Mouse (Mus musculus) limb, embryonic 13.5 days (tissue): ENCODE data around the gene Sox4. TPM values are rescaled to one million over a fixed set of nuclear protein-coding genes. Genes with fewer than 3 reads are reported as not detected.

Experiments used
- ATAC-seq: fragments of 200-750 bp; cut with Nextera tagmentation; 2 replicates; pipeline ENCODE4 v1.8.0; 2017; ENCODE audit warnings: low read depth, moderate number of reproducible peaks, moderate TSS enrichment; ENCODE audit not compliant: low FRiP score
- H3K27ac ChIP-seq: fragments of 300-500 bp; sonication (generic); 2 replicates; pipeline ENCODE4 v1.5.1; 2015; ENCODE audit warnings: inconsistent platforms, mild to moderate bottlenecking, moderate library complexity
- H3K27me3 ChIP-seq: fragments of 300-500 bp; sonication (generic); 2 replicates; pipeline ENCODE4 v1.6.1; 2015; ENCODE audit warnings: mild to moderate bottlenecking, inconsistent platforms
- H3K36me3 ChIP-seq: fragments of 300-500 bp; sonication (generic); 2 replicates; pipeline ENCODE4 v1.6.1; 2015; ENCODE audit warnings: inconsistent platforms, mild to moderate bottlenecking, moderate library complexity
- H3K4me1 ChIP-seq: fragments of 300-500 bp; sonication (generic); 2 replicates; pipeline ENCODE4 v1.6.1; 2015; ENCODE audit warnings: inconsistent platforms
- H3K4me2 ChIP-seq: fragments of 300-500 bp; sonication (generic); replicated peaks from 2 replicates; pipeline ENCODE4 v1.6.1; 2015; ENCODE audit warnings: inconsistent platforms, mild to moderate bottlenecking, moderate library complexity
- H3K4me3 ChIP-seq: fragments of 300-500 bp; sonication (generic); 2 replicates; pipeline ENCODE4 v1.5.1; 2015; ENCODE audit warnings: moderate library complexity, mild to moderate bottlenecking, inconsistent platforms
- H3K9ac ChIP-seq: fragments of 300-500 bp; sonication (generic); 2 replicates; pipeline ENCODE4 v1.6.1; 2015; ENCODE audit warnings: mild to moderate bottlenecking, inconsistent platforms
- H3K9me3 ChIP-seq: fragments of 300-500 bp; sonication (generic); 2 replicates; pipeline ENCODE4 v1.6.1; 2016; ENCODE audit warnings: inconsistent platforms
- WGBS: fragments of 180-500 bp; shearing (Covaris S2); methylation state at CpG from one replicate; pipeline ENCODE4 v1.1.7; 2015; 5-methylcytosine and 5-hydroxymethylcytosine counted together
- polyA plus RNA-seq: library from polyadenylated mRNA; unstranded; fragments of >200 nt; fragmentation: Nextera tagmentation; extraction: Ambion mirVana; gene quantifications from 2 replicates; pipeline ENCODE4 v1.2.1, GENCODE M21; 2015

The Sox4 gene
- polyA plus RNA-seq: 74.2 and 77.0 TPM in 2 replicates

GRCm38 (mm10) chr13:28953581-28953991 is at the start of gene Sox4:
TSS of gene Sox4 (minus strand) at chr13:28953713.
- peak within 1 kb of the TSS; percentile 100 for H3K27ac ChIP-seq
- peaks cover 6% of the 10 kb centered on the region; the same call in 1 of the 2 replicates for H3K36me3 ChIP-seq
- peak within 1 kb of the TSS; percentile 60 for H3K4me2 ChIP-seq
- H3K4me3 ChIP-seq: peak within 1 kb of the TSS; percentile 99
- no peaks in the 10 kb centered on the region for H3K9me3 ChIP-seq
- no peaks in the 10 kb centered on the region for H3K27me3 ChIP-seq
- H3K9ac ChIP-seq: peak within 1 kb of the TSS; percentile 100
- H3K4me1 ChIP-seq: peaks cover 14% of the 10 kb centered on the region
- under 1% methylated on average over 19 of the region's 19 CpGs for WGBS
- peak; percentile 92 for ATAC-seq

- H3K4me1 ChIP-seq: peaks cover 21% of the 10 kb centered on the region
- no peaks in the 10 kb centered on the region for H3K36me3 ChIP-seq
- 35% methylated on average over 7 of the region's 7 CpGs for WGBS
- H3K9ac ChIP-seq: no peak overlapping the region
- H3K9me3 ChIP-seq: no peaks in the 10 kb centered on the region
- H3K4me2 ChIP-seq: no peak overlapping the region
- no peak for ATAC-seq
- no peak overlapping the region for H3K27ac ChIP-seq
- no peak overlapping the region for H3K4me3 ChIP-seq
- H3K27me3 ChIP-seq: no peaks in the 10 kb centered on the region
These were observed 38.6 kb upstream of the Sox4 start for GRCm38 (mm10) chr13:28991899-28992664.

GRCm38 (mm10) chr13:28988751-28989703 is 35.5 kb upstream of the Sox4 start:
- Histone ChIP-seq H3K4me3 (no peak overlapping the region), H3K9ac (no peak overlapping the region), H3K9me3 (no peaks in the 10 kb centered on the region), H3K4me2 (no peak overlapping the region; the same call in 1 of the 2 replicates), H3K4me1 (peaks cover 21% of the 10 kb centered on the region), H3K36me3 (no peaks in the 10 kb centered on the region), H3K27me3 (no peaks in the 10 kb centered on the region), H3K27ac (no peak overlapping the region)
- no peak for ATAC-seq
- 43% methylated on average over 16 of the region's 16 CpGs for WGBS

- Histone ChIP-seq H3K9ac (no peak overlapping the region), H3K4me2 (no peak overlapping the region), H3K9me3 (peaks cover 8% of the 10 kb centered on the region; the same call in 1 of the 2 replicates), H3K4me1 (no peaks in the 10 kb centered on the region), H3K36me3 (no peaks in the 10 kb centered on the region), H3K4me3 (no peak overlapping the region), H3K27me3 (no peaks in the 10 kb centered on the region), H3K27ac (no peak overlapping the region)
- no peak for ATAC-seq
- 52% methylated on average over 4 of the region's 4 CpGs for WGBS
These were observed 27.2 kb upstream of the Sox4 start for GRCm38 (mm10) chr13:28980681-28981080.

- Histone ChIP-seq H3K36me3 (no peaks in the 10 kb centered on the region), H3K4me1 (no peaks in the 10 kb centered on the region), H3K4me2 (no peak overlapping the region), H3K4me3 (no peak overlapping the region), H3K27ac (no peak overlapping the region), H3K27me3 (no peaks in the 10 kb centered on the region), H3K9me3 (peaks cover 8% of the 10 kb centered on the region; the same call in 1 of the 2 replicates), H3K9ac (no peak overlapping the region)
- 87% methylated on average over 4 of the region's 4 CpGs for WGBS
- no peak for ATAC-seq
These were observed 21.5 kb upstream of the Sox4 start for GRCm38 (mm10) chr13:28975011-28975410.

GRCm38 (mm10) chr13:28974597-28974996 is 21.1 kb upstream of the Sox4 start:
- Histone ChIP-seq H3K36me3 (no peaks in the 10 kb centered on the region), H3K9ac (no peak overlapping the region), H3K4me2 (no peak overlapping the region), H3K27me3 (no peaks in the 10 kb centered on the region), H3K9me3 (peaks cover 8% of the 10 kb centered on the region; the same call in 1 of the 2 replicates), H3K4me1 (no peaks in the 10 kb centered on the region), H3K4me3 (no peak overlapping the region), H3K27ac (no peak overlapping the region)
- 76% methylated on average over 5 of the region's 5 CpGs for WGBS
- ATAC-seq: no peak

- Histone ChIP-seq H3K36me3 (no peaks in the 10 kb centered on the region), H3K9ac (no peak overlapping the region), H3K4me2 (no peak overlapping the region), H3K4me3 (no peak overlapping the region), H3K27me3 (no peaks in the 10 kb centered on the region), H3K27ac (no peak overlapping the region), H3K4me1 (peaks cover 15% of the 10 kb centered on the region), H3K9me3 (no peaks in the 10 kb centered on the region)
- ATAC-seq: no peak
- 98% methylated on average over 8 of the region's 8 CpGs for WGBS
These were observed 7.4 kb upstream of the Sox4 start for GRCm38 (mm10) chr13:28960916-28961315.

GRCm38 (mm10) chr13:28959458-28959978 is 6.0 kb upstream of the Sox4 start:
- Histone ChIP-seq H3K27me3 (no peaks in the 10 kb centered on the region), H3K36me3 (no peaks in the 10 kb centered on the region), H3K4me3 (peak overlapping the region; percentile 61), H3K4me2 (peak overlapping the region; percentile 96), H3K9ac (peak overlapping the region; percentile 73), H3K4me1 (peaks cover 18% of the 10 kb centered on the region), H3K9me3 (no peaks in the 10 kb centered on the region), H3K27ac (peak overlapping the region; percentile 94; the same call in 1 of the 2 replicates)
- ATAC-seq: peak; percentile 48; the same call in 1 of the 2 replicates
- WGBS: 1% methylated on average over 31 of the region's 31 CpGs

GRCm38 (mm10) chr13:28959068-28959440 is 5.5 kb upstream of the Sox4 start:
- Histone ChIP-seq H3K4me1 (peaks cover 19% of the 10 kb centered on the region), H3K36me3 (no peaks in the 10 kb centered on the region), H3K27ac (peak overlapping the region; percentile 94), H3K9ac (peak overlapping the region; percentile 73), H3K4me3 (peak overlapping the region; percentile 61), H3K27me3 (no peaks in the 10 kb centered on the region), H3K9me3 (no peaks in the 10 kb centered on the region), H3K4me2 (peak overlapping the region; percentile 96)
- peak; percentile 9; the same call in 1 of the 2 replicates for ATAC-seq
- under 1% methylated on average over 17 of the region's 17 CpGs for WGBS

- Histone ChIP-seq H3K4me3 (peak overlapping the region; percentile 61), H3K4me1 (peaks cover 19% of the 10 kb centered on the region), H3K27ac (peak overlapping the region; percentile 94), H3K9ac (peak overlapping the region; percentile 73), H3K36me3 (no peaks in the 10 kb centered on the region), H3K9me3 (no peaks in the 10 kb centered on the region), H3K4me2 (peak overlapping the region; percentile 96), H3K27me3 (no peaks in the 10 kb centered on the region)
- WGBS: under 1% methylated on average over 54 of the region's 54 CpGs
- peak; percentile 64 for ATAC-seq
These were observed 4.9 kb upstream of the Sox4 start for GRCm38 (mm10) chr13:28958211-28959067.

GRCm38 (mm10) chr13:28957765-28958164 is 4.3 kb upstream of the Sox4 start:
- ATAC-seq: 0 out of 2 replicates have a peak, but pooled peaks have one; percentile 13
- no peaks in the 10 kb centered on the region for H3K36me3 ChIP-seq
- peak overlapping the region; percentile 96 for H3K4me2 ChIP-seq
- H3K4me1 ChIP-seq: peaks cover 19% of the 10 kb centered on the region
- 3% methylated on average over 16 of the region's 16 CpGs for WGBS
- H3K27ac ChIP-seq: peak overlapping the region; percentile 94
- peak overlapping the region; percentile 73 for H3K9ac ChIP-seq
- no peaks in the 10 kb centered on the region for H3K9me3 ChIP-seq
- H3K27me3 ChIP-seq: no peaks in the 10 kb centered on the region
- peak overlapping the region; percentile 61 for H3K4me3 ChIP-seq
